ENCODE assay signal across 10 mouse cellular contexts in genomic region chr13:109425548-109425947, GRCm38 (mm10).
"Had no signal": no experiment of that assay in that cellular context is flagged by ENCODE, and none has a peak within 500 bp of the region (broad histone marks: within the 10 kb centered on the region; RNA-seq: fewer than 3 reads in every experiment).

No protein-coding gene starts in this region.

- H3K9ac ChIP-seq: limb, embryonic 13.5 days; liver, embryonic 14.5 days; midbrain, embryonic 12.5 days had no signal

- H3K27me3 ChIP-seq: limb, embryonic 13.5 days; midbrain, embryonic 12.5 days had no signal

- ATAC-seq: intestine, embryonic 16.5 days; midbrain, embryonic 16.5 days had no signal

- H3K4me2 ChIP-seq: limb, embryonic 13.5 days; midbrain, embryonic 12.5 days had no signal

- H3K4me1 ChIP-seq: limb, embryonic 13.5 days; midbrain, embryonic 12.5 days had no signal

- H3K9me3 ChIP-seq: midbrain, embryonic 12.5 days had no signal

- H3K4me3 ChIP-seq: limb, embryonic 13.5 days; midbrain, embryonic 12.5 days had no signal

- DNase-seq: left cerebral cortex, postnatal 4 days; lung, adult 18-20 months; right cerebral cortex, postnatal 25 days; thymus, adult 18-20 months; thymus, postnatal 14 days had no signal

- H3K27ac ChIP-seq: limb, embryonic 13.5 days; liver, embryonic 14.5 days; midbrain, embryonic 12.5 days had no signal

- H3K36me3 ChIP-seq: limb, embryonic 13.5 days; midbrain, embryonic 12.5 days had no signal
